Mouse (Mus musculus): ENCODE measurements around the gene Nedd8. TPM values are rescaled to one million over a fixed set of nuclear protein-coding genes. Genes with fewer than 3 reads are reported as not detected.

The Nedd8 gene
- 100 to 1,000 TPM; 182 to 187 TPM for total RNA-seq (2023)

DNA sequence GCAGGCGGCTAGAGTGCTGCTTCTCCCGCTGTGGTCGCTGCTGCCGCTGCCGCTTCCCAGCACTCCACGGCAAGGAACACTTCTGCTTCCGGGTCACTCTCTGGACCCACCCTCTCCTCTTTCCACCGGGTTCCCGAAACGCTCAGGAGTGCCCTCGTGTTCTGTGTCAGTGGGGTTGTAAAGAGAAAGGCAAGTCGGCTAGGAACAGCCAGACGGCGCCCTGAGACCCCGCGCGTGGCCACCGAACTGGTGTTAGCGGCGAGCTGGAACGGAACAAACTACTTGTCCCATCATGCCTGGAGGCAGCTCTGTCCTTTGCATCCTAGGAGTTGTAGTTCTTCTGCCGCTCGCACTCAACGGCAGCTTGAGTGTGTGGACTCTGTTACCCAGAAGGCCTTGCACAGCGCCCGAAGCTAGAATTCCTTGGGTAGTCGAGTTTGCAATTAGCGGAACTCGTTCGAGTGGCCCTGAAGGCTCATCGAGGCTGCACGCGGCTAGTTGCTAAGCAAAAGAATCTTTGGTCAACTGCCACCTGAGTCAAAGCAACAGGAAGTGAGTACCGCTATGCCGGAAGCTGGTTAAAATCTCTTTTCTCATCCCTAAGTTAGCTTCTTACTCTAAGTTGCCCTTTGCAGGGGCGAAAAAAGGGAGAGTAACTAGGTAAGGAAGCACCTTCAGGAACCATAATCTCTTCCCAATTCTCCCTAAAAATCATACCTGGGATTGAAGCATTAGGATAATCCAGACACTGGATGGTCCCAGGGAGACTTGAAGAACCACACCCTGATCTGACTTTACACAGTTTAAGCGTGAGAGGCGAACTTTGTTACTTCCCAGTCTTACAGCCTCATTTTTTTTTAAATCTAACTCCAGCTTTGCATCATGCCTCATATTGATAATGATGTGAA is at the start of gene Nedd8, which contains the start of gene Gmpr2:
Gene Nedd8 (minus strand): TSS at position 292 of the 908 bp plus-strand sequence.
Gene Gmpr2 (plus strand): TSS at position 109 of the 908 bp plus-strand sequence.

DNA sequence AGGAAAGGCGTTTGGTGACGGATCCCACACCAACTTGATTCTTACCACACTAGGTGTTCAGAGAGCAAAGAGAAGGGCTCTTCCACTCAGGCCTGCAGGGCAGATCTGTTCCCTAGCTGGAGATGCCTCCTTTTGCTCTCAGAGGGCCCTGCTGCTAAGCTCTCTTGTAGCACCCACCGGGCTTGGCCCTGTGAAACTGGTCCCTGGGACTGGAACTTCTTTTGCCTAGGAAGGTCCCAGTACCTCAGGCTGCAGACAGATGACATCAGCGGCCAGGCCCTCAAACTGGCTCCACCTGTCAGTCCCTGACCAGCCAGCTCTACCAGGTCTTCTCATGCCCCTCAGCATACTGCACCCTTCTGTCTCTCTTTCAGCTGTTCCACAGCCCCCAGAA is 41.8 kb upstream of the Nedd8 start, which contains the start of gene Tgm1:
Gene Tgm1 (minus strand): TSS at position 198 of the 394 bp plus-strand sequence.

DNA sequence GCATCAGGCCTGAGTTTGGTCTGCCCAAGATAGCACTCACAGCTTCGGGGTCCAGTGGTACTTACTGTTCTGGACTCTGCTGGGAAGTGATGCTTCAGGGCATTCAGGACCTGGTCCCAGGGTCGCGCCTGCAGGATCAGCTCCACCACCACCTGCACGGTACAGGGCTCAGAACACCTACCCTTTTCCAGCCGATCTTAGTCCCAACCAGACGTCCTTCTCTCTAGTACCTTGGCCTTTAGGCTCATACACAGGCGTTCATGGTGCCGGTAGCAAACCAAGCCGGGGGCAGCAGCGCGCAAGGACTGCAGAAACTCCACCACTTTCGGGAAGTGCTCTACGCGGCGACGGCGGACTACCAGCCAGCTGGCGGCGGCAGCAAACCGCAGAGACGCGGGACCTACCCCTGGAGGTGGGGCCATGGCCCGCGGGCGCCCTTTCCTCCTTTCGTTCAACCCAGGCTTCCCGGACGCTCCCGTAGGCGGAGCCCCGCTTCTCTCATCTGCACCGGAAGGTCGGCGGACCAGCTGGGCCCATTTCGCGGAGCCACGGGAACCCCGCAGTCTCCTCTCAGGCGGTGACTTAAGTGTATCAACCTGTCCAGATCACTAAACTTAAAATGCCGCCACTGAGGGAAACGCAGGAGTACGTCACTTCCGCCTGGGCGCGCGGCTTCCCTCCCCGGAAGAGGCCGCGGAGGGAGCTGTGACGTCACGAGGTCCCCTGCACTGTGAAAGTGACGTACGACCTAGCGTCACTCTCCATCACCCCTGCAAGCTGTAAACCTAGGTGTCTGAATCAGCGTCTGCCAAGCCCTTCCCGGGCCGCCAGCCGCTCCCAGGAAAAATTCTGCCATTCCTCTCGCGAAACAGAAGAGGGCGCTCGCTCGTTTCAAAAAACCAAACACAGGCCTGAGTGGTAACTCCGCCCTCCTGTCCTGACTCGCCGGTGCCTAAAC is 9.5 kb upstream of the Nedd8 start, which contains the start of gene Tinf2:
Gene Tinf2 (minus strand): TSS at position 661 of the 958 bp plus-strand sequence.

DNA sequence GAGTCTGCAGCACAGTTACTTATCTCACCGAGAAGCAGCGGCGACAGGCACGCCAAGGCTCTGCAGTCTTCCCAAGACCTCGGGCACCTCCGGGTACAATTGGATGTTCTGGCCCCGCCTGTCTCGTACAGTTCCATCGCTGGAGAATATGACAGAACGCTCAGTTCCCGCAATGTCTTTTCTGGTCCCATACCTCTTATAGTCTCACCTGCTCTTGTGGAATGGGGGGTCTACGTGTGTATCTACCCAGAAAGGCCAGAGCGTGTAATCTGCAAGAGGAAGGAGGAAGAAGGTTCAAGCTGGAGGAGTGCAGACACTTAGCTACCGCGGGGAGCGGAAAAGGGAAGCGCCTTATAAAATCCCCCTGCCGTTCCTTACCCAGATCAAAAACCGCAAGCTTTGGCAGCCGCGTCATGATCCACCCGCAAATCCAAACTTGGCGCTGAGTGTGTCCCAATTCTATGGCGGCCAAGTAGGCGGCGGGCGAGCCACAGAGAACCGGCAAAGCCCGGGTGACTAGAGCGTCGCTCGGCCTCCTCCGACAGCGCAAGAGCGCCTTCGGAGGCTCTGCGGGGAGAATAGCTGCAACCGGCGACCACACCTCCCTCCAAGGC is 11.9 kb downstream of the Nedd8 start, which contains the start of gene Mdp1:
Gene Mdp1 (minus strand): TSS at position 549 of the 614 bp plus-strand sequence.

DNA sequence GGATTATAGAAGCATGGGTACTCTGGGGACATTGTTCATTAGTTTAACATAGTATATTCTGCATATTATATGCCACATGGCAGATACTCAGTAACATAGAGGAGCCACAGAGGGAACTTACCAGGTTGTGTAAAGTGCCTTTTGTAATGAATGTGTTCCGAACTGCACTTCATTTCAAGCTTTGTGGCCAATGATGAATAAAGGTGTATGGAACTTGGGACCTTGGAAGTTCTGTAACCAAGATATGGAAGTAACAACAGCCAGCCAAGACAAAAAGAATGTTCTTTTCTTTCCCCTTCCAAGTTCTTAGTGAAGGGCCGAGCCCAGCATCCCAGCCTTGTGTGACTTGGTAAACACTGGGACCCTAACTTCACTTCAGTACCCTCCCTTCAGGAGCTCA is 22.0 kb downstream of the Nedd8 start, which contains the start of gene Tssk4:
Gene Tssk4 (plus strand): TSS at position 301 of the 400 bp plus-strand sequence.

DNA sequence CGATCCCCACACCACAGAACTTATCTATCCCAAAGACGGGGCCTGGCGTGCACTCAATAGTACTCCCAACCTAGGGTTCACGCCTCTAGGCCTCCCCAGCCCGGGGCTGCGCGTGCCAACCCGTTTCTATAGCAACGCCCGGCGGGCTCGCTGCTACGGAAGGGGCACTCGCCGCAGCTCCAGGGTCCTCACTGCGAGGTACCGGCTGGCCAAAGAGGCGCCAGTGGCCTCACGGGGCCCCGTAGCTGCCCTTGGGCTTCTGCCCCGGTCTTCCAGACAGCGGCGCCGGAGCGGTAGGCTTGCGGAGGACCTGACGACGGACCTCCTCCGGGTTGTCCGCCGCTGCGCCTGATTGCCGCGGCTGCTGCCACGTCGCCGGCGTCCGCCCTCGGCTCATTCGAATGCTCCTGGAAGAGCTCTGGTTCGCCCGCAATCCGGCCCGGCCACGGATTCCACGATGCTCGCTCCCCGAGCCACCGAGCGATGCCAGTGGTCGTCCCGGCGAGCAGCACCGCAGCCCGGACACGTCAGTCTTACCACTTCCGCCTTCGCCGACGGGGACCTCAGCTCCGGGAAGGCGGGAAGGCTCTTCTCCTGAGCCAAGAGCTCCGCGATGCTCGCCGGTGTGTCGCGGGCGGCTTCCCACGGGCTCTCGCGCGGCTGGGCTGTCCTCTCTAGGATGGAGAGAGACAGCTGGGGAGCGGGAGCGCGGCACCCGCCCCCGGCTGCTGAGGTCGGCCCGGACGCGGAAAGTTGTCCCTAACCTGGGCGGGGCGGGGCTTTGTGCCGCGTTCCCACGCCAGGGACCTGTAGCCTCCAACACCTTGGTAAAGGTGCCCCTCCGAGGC is 28.6 kb downstream of the Nedd8 start, which contains the start of gene Tm9sf1:
Gene Tm9sf1 (minus strand): TSS at position 747 of the 848 bp plus-strand sequence.

DNA sequence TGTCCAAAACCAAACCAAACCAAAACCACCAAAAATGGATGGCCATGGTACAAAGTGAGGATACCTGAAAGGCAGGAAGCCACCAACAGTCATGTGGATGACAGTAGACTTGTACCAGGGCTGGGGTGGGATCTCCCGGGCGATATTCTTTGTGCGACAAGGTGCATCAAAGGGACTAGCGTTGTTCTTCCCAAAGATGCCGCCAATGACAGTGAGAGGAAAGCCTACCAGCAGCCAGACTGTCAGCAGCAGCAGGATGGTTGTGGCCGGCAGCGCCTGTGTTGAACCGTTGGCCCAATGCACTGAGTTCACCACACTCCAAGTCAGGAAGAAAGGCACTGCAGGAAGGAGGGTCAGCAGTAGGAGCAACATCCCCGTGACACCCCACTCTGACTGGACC is 34.1 kb downstream of the Nedd8 start, which contains the start of gene Gm49378:
Gene Gm49378 (minus strand): TSS at position 101 of the 400 bp plus-strand sequence.

DNA sequence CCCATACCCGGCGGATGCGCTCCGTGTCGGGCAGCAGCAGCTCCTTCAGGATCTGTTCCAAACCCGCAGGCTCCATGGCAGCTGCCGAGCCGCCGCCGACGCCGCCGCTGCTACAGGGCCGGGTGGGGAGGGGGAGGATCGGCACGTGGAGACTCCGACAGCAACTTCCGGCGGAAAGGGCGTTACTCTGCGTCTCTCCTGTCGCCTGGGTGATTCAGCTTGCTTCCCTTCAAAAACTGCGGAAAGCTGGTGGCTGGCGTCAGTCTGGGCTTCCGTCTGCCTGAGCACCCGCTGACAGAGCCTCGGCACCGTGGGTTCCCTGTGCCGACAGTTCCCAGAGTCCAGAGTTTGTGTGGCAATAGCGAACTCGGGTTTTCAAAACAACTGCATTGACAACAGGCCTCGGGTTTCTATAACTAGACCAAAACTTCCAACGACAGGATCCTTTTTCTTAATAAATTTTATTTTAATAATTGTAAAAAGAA is 36.4 kb downstream of the Nedd8 start, which contains the start of gene Ipo4:
Gene Ipo4 (minus strand): TSS at position 435 of the 485 bp plus-strand sequence.

DNA sequence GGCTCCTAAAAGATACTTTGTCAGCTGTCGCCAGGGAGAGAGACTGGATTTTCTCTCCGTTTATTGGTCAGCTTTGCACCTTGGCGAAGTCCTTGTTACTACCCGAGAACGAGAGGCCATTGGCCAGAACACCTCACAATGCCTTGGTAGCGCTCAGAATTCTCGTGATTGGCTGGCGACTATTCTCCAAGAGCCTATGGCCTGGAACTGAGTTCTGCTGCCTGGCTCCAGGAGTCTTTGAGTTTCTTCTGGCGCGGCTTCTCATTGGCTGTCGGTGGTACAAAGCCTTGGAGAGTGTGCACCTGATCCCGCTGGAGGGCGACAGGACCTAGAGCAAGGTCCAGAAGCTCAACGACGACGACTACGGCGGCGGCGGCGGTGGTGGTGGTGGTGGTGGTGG is 54.1 kb downstream of the Nedd8 start, which contains the start of gene Rec8:
Gene Rec8 (plus strand): TSS at position 216 of the 400 bp plus-strand sequence.

Other genes starting within 250 kb of the Nedd8 start
- 10 to 100 TPM; 23.0 to 26.3 TPM for gene Dhrs4, start 193.4 kb downstream of the Nedd8 start, total RNA-seq (2023)
- under 1 TPM; 0.64 to 0.68 TPM for gene Carmil3, start 181.5 kb downstream of the Nedd8 start, total RNA-seq (2023)
- not detected for gene Cpne6, start 161.7 kb downstream of the Nedd8 start, total RNA-seq (2023)
- gene Nrl, start 147.1 kb downstream of the Nedd8 start, total RNA-seq (2023) = not detected
- gene Pck2, start 131.9 kb downstream of the Nedd8 start, total RNA-seq (2023) = 10 to 100 TPM; 12.3 to 20.4 TPM
- gene Dcaf11, start 112.1 kb downstream of the Nedd8 start, total RNA-seq (2023) = 10 to 100 TPM; 73.6 to 74.9 TPM
- gene A730061H03Rik, start 111.7 kb downstream of the Nedd8 start, total RNA-seq (2023) = 1 to 10 TPM; 4.9 to 6.6 TPM
- not detected for gene Fitm1, start 96.5 kb downstream of the Nedd8 start, total RNA-seq (2023)
- 100 to 1,000 TPM; 310 to 383 TPM for gene Psme1, start 94.0 kb downstream of the Nedd8 start, total RNA-seq (2023)
- gene Emc9, start 86.8 kb downstream of the Nedd8 start, total RNA-seq (2023) = 10 to 100 TPM; 23.4 to 24.2 TPM
- 100 to 1,000 TPM; 462 to 464 TPM for gene Psme2, start 81.0 kb downstream of the Nedd8 start, total RNA-seq (2023)
- gene Rnf31, start 80.4 kb downstream of the Nedd8 start, total RNA-seq (2023) = 100 to 1,000 TPM; 112 to 116 TPM
- 100 to 1,000 TPM; 104 to 137 TPM for gene Irf9, start 68.6 kb downstream of the Nedd8 start, total RNA-seq (2023)
- 1 to 10 TPM in 1 of 2 experiments, not detected in 1; 1.3 TPM for gene Rec8, start 54.1 kb downstream of the Nedd8 start, total RNA-seq (2023)
- gene Ipo4, start 36.2 kb downstream of the Nedd8 start, total RNA-seq (2023) = 10 to 100 TPM; 70.5 to 88.4 TPM
- gene Gm49378, start 34.2 kb downstream of the Nedd8 start, total RNA-seq (2023) = 1 to 10 TPM; 4.0 to 4.6 TPM
- gene Tm9sf1, start 28.3 kb downstream of the Nedd8 start, total RNA-seq (2023) = 10 to 100 TPM; 43.9 to 52.9 TPM
- gene Tssk4, start 21.9 kb downstream of the Nedd8 start, total RNA-seq (2023) = 1 to 10 TPM; 4.1 to 5.9 TPM
- 10 to 100 TPM; 44.5 to 56.7 TPM for gene Mdp1, start 11.6 kb downstream of the Nedd8 start, total RNA-seq (2023)
- gene Gmpr2, start 183 bp downstream of the Nedd8 start, total RNA-seq (2023) = 10 to 100 TPM; 19.3 to 25.8 TPM
- gene Tinf2, start 9.7 kb upstream of the Nedd8 start, total RNA-seq (2023) = 100 to 1,000 TPM in 1 of 2 experiments, 10 to 100 TPM in 1; 94.4 to 113 TPM
- 1 to 10 TPM; 4.4 to 4.9 TPM for gene Tgm1, start 41.8 kb upstream of the Nedd8 start, total RNA-seq (2023)
- gene Rabggta, start 50.1 kb upstream of the Nedd8 start, total RNA-seq (2023) = 100 to 1,000 TPM in 1 of 2 experiments, 10 to 100 TPM in 1; 82.0 to 104 TPM
- 10 to 100 TPM; 16.5 to 19.4 TPM for gene Dhrs1, start 73.6 kb upstream of the Nedd8 start, total RNA-seq (2023)
- 10 to 100 TPM; 31.3 to 38.2 TPM for gene Nop9, start 73.6 kb upstream of the Nedd8 start, total RNA-seq (2023)
- not detected for gene Cideb, start 86.3 kb upstream of the Nedd8 start, total RNA-seq (2023)
- 1 to 10 TPM; 1.4 to 1.5 TPM for gene Ltb4r2, start 89.3 kb upstream of the Nedd8 start, total RNA-seq (2023)
- under 1 TPM; 0.52 to 0.95 TPM for gene Ltb4r1, start 93.8 kb upstream of the Nedd8 start, total RNA-seq (2023)
- 1 to 10 TPM in 1 of 2 experiments, under 1 TPM in 1; 0.15 to 1.0 TPM for gene Adcy4, start 112.0 kb upstream of the Nedd8 start, total RNA-seq (2023)
- gene Ripk3, start 116.7 kb upstream of the Nedd8 start, total RNA-seq (2023) = 10 to 100 TPM; 55.9 to 66.9 TPM
- not detected for gene Nfatc4, start 151.0 kb upstream of the Nedd8 start, total RNA-seq (2023)
- gene Nynrin, start 181.9 kb upstream of the Nedd8 start, total RNA-seq (2023) = 1 to 10 TPM; 1.1 to 6.0 TPM
- not detected for gene Cbln3, start 212.3 kb upstream of the Nedd8 start, total RNA-seq (2023)
- 10 to 100 TPM; 68.1 to 75.9 TPM for gene Khnyn, start 212.8 kb upstream of the Nedd8 start, total RNA-seq (2023)
- 10 to 100 TPM; 32.2 to 52.6 TPM for gene Sdr39u1, start 228.2 kb upstream of the Nedd8 start, total RNA-seq (2023)